Mouse (Mus musculus) activated CD4-positive, CD25-positive, alpha-beta regulatory T cell, adult 4 months (primary cell): Measurements from ENCODE around the gene Mvp. TPM values are rescaled to one million over a fixed set of nuclear protein-coding genes. Genes with fewer than 3 reads are reported as not detected.
A peak's percentile ranks its signal among the peaks of the same experiment; 100 is the strongest.

Experiments
- ATAC-seq: one replicate; pipeline ENCODE4 v1.8.0; 2017
- polyA plus RNA-seq, 2 experiments: library from polyadenylated mRNA; unstranded; fragments of 100-300 nt; shearing (Covaris generic); gene quantifications; one replicate each; pipeline ENCODE4 v1.2.1; 2017

Gene Mvp
- polyA plus RNA-seq, 2 experiments from 2014 or later: 12.5 to 18.3 TPM

DNA sequence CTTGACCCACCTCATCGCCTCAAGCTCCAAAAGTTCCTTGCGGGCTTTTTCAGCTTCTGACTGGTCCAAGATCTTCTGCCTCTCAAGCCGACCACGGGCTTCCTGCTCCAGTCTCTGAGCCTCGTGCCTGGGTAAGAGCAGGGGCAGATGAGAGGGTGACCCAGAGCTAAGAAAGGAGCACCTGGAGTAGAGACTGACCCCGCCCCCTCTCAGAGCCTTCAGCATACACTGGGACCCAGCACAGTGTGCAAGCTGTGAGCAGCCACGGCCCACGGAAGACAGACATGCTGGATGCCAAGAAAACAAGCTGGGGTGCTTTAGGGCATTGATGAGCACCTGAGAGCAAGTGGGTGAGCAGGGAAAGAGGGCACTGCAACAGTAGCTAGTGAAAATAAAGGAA, 25.6 kb downstream of the Mvp start:
- no peak for ATAC-seq

- ATAC-seq: no peak
Measured at GRCm38 (mm10) chr7:126986319-126986718, 28.1 kb downstream of the Mvp start.

- no peak for ATAC-seq
Measured at GRCm38 (mm10) chr7:126984667-126985444, 29.6 kb downstream of the Mvp start.

GRCm38 (mm10) chr7:126983113-126983512, 31.3 kb downstream of the Mvp start:
- ATAC-seq: no peak

DNA sequence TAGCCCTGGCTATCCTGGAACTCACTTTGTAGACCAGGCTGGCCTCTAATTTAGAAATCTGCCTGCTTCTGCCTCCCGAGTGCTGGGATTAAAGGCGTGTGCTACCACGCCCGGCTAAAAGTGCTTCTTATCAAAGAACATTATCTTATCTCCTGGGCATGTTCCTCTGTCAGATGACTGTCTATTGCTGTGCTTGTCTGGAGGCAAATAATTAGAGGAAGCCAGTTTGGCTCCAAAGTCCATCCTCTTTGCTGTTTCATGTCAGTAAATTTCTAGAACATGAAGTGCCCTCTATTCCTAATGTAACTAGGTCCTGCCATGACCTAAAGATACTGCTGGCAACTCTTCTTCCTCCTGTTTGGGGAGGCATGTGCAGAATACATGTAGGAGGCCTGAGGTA, 32.4 kb downstream of the Mvp start:
- ATAC-seq: no peak

- no peak for ATAC-seq
Measured at GRCm38 (mm10) chr7:126981601-126982000, 32.8 kb downstream of the Mvp start.

GRCm38 (mm10) chr7:126978841-126979240, 35.6 kb downstream of the Mvp start:
- peak; percentile 23 for ATAC-seq

GRCm38 (mm10) chr7:126976878-126977459, 37.5 kb downstream of the Mvp start:
- ATAC-seq: no peak

DNA sequence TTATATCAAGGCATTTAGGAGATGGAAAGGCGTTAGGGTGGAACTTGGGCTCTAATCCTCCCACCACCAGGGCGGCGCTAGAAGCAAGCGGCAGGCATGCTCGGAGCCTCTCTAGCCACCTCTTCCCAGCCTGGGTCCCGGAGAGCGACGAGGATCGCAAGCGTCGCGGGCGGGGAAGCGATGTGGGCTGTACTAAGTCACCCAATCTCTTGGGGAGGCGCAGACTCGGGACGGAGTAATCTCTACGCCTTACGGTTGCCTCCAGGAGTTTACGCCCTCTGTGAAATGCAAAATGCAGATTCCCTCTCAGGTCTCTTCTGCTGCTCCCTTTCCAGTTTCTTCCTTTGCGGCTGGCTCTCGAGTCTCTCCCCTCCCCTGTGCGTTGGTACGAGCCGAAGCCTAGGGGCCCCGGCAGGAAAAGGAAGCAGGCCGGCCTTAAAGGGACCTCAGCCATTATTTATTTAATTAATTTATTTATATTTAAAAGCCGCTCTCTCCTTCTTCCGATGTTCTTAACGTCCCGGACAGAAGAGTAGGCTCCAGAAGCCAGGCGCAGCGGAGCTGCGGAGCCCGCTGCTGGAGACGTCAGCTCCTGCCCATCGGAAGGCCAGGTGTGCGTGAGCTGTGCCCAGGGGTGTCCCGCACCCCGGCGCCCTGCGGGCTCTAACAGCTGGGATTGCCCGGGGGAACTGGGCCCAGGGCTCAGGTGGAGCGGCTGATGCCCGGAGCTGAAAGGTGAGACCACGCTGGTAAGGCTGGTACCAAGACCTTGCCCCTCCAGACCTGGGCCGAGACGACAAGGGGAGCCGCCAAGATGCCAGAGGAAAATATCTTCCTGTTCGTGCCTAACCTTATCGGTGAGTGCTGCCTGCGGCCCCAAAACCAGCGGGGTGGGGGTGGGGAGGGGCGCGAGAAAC, 38.2 kb downstream of the Mvp start, which contains the start of gene Cdiptos:
Cdiptos (minus strand) TSS at position 149 of the 917 bp plus-strand sequence.
- ATAC-seq: peak; percentile 98

- ATAC-seq: no peak
Measured at GRCm38 (mm10) chr7:126975893-126975949, 38.7 kb downstream of the Mvp start, which contains the start of gene Cdipt. TSS of gene Cdipt (plus strand) at chr7:126975914.

DNA sequence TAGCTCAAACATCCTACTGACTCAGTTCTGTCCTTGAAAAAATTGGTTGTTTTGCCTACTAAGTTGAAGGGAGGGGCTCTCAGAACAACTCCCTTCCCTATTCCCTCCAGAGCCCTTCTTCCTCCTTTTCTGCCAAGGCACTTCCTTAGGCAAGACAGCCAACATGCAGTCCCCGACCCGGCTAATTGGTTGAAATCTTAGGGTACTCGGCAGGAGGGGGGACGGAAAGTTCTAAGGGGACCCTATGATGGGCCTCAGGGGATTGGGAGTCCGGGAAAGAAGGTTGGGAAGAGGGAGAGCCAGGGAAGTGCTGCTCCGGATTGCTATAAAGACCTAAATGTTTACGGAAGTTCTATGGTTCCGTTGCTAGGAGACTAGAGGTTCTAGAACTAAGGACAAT, 38.9 kb downstream of the Mvp start:
- no peak for ATAC-seq

GRCm38 (mm10) chr7:126967361-126967760, 47.1 kb downstream of the Mvp start:
- no peak for ATAC-seq

- no peak for ATAC-seq
Measured at GRCm38 (mm10) chr7:126965568-126965967, 48.9 kb downstream of the Mvp start.

DNA sequence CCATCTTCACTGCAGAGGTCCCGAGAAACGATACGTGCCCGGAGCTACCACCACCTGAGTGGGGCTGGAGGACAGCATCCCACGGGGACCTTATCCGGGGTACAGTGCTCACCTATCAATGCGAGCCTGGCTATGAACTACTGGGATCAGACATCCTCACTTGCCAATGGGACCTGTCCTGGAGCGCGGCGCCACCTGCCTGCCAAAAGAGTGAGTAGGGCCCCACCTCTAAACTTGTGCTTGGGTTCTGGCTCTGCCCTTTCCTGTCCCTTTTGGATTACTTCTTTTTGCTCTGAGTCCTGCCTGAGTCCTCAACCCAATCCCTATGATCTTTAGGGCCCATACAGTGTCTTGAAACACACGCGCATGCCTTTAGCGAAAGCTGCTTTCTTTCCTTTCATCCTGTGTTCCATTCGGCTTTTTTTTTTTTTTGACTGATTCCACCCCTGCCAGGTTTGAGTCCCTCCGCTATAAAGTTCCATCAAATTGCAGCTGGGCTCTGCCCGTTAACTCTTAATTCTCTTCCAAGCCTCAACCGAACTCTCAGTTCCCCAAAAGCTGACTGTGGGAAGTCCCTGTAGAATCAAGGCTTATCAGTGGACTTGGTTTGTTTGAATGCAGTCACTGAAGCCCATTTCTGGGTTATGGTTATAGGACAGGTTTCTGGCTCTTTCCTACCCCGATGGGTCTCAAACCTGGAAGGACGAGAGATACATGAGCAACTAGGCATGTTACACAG, 50.7 kb downstream of the Mvp start:
- no peak for ATAC-seq

DNA sequence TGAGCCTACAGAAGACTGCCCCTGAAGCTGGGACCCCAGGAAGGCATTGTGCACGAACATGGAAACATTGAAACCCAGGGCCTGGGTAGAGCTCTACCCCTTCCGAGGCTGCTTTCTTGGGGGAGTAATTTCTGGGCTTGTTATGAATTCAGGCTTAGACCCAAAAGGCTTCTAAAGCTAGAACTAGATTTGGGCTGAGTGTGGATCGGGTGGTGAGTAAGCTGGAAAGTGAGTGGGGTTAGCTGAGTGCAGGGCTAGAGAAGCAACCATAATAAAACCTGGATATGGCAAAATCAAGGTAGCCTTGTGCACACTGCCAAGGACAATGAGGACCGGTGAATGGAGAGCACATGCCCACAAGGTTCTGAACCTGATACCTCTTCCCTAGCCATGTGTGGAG, 52.5 kb downstream of the Mvp start:
- no peak for ATAC-seq

DNA sequence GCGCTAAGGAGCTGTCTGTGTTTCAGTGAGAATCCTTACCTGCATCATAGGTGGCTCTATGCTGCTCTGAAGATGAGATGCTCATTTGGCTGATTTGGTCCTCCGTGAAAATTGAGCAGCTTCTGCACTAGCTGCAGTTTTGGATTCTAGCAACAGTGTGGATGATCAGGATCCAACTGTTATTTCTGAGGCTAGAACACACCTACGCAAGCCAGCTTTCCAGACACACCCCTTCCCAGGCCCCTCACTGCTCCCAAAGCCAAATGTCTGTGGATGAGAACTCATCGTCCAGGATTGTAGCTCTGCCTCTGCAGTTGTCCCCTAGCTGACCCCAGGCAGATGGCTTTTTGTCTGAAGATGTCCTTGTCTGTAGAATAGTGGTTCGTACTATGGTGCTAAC, 53.3 kb downstream of the Mvp start:
- no peak for ATAC-seq

DNA sequence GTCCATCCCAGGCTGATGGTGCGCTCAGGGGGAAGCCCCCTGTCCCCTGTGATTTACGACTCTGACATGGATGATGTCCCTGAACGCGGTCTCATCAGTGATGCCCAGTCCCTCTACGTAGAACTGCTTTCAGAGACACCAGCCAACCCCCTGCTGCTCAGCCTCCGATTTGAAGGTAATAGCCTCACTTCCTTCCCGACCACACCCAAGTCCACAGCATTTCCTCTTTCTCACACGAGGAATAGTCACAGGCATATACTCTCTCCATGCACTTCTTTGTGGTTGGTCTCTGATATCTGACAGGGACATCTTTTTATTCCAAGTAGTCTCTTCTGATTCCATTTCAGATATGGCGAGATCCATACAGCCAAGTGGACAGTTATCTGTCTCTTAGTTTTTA, 54.6 kb downstream of the Mvp start:
- no peak for ATAC-seq

- ATAC-seq: no peak
Measured at GRCm38 (mm10) chr7:126955125-126955524, 59.3 kb downstream of the Mvp start.

GRCm38 (mm10) chr7:126952646-126953045, 61.8 kb downstream of the Mvp start:
- no peak for ATAC-seq

- ATAC-seq: no peak
Measured at GRCm38 (mm10) chr7:126951741-126952140, 62.7 kb downstream of the Mvp start.

- ATAC-seq: no peak
Measured at GRCm38 (mm10) chr7:126950647-126951615, 63.5 kb downstream of the Mvp start.
